Mouse (Mus musculus) A20 (cell line): Measurements from ENCODE around the gene Vmn2r81.
"Not testable (repeated sequence)": the region's sequence is repeated elsewhere in the genome, so short reads cannot be mapped to it uniquely, and the experiment has no call there.

Source experiments
- DNase-seq: peaks from one replicate; pipeline ENCODE4 v3.0.0-alpha.2; 2011; ENCODE audit warnings: low read depth, low spot score

Vmn2r81 gene

GRCm38 (mm10) chr10:79247392-79247791 lies at the start of gene Vmn2r81:
TSS of gene Vmn2r81 (plus strand) at chr10:79247692.
- DNase-seq: not testable (repeated sequence)

- DNase-seq: not testable (repeated sequence)
Observed at GRCm38 (mm10) chr10:79199973-79200372, 47.5 kb upstream of the Vmn2r81 start.

- no peak for DNase-seq
Observed at GRCm38 (mm10) chr10:79220432-79220831, 27.1 kb upstream of the Vmn2r81 start.

DNA sequence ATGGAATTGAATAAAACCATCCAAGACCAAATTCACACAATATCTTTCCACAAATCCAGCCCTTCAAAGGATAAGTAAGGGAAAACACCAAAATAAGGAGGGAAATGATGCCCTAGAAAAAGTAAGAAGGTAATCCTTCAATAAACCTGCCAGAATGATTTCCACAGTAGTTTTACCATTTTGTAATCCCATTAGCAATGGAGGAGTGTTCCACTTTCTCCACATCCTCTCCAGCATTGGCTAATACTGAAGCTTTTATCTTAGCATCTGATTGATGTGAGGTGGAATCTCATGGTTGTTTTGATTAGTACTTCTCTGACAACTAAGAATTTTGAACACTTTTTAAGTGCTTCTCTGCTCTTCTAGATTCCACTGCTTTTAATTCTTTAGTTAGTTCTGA lies 25.9 kb upstream of the Vmn2r81 start:
- no peak for DNase-seq

DNA sequence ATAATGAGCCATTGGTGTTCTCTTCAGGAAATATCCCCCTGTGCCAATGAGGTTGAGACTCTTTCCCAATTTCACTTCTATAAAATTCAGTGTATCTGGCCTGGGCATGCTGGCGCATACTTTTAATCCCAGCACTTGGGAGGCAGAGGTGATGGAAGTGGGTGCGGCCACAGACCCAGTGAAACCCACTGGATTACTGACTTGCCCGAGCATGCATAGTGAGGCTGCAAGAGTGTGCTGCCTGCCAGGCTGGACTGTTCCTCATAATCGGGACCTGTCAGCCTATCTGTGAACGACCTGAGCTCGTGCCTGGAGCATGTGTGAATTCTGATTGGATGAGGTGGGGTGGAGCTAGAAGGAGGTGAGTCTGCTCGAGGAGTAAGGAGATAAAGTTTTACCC lies 25.3 kb upstream of the Vmn2r81 start:
- no peak for DNase-seq

- DNase-seq: peak; percentile 4
Observed at GRCm38 (mm10) chr10:79322033-79322736, 74.7 kb downstream of the Vmn2r81 start.

- peak; percentile 1 for DNase-seq
Observed at GRCm38 (mm10) chr10:79322737-79323086, 75.2 kb downstream of the Vmn2r81 start.
